Mouse (Mus musculus) frontal cortex, postnatal 25 days (tissue): ENCODE measurements around the gene Kcnk10.

ENCODE experiments used
- DNase-seq, 2 experiments: peaks; one replicate each; pipeline ENCODE4 v3.0.0; 2022; ENCODE audit warnings: low spot score in 2 of 2

Gene Kcnk10

GRCm38 (mm10) chr12:98519866-98520567, 58.1 kb downstream of the Kcnk10 start:
- no peak for DNase-seq

- DNase-seq: no peak
Measured at GRCm38 (mm10) chr12:98505601-98506000, 72.5 kb downstream of the Kcnk10 start.

- DNase-seq: no peak
Measured at GRCm38 (mm10) chr12:98501528-98502280, 76.4 kb downstream of the Kcnk10 start.

GRCm38 (mm10) chr12:98501045-98501444, 77.1 kb downstream of the Kcnk10 start:
- no peak for DNase-seq

GRCm38 (mm10) chr12:98481460-98481859, 96.7 kb downstream of the Kcnk10 start:
- no peak for DNase-seq

- no peak for DNase-seq
Measured at GRCm38 (mm10) chr12:98481048-98481447, 97.1 kb downstream of the Kcnk10 start.

- no peak for DNase-seq
Measured at GRCm38 (mm10) chr12:98477673-98478461, 100.2 kb downstream of the Kcnk10 start.

GRCm38 (mm10) chr12:98471232-98471631, 106.9 kb downstream of the Kcnk10 start:
- DNase-seq: no peak

GRCm38 (mm10) chr12:98470097-98470496, 108.0 kb downstream of the Kcnk10 start:
- no peak for DNase-seq

GRCm38 (mm10) chr12:98467793-98468192, 110.3 kb downstream of the Kcnk10 start:
- DNase-seq: no peak

- no peak for DNase-seq
Measured at GRCm38 (mm10) chr12:98459889-98460288, 118.2 kb downstream of the Kcnk10 start.

GRCm38 (mm10) chr12:98458944-98459343, 119.2 kb downstream of the Kcnk10 start:
- no peak for DNase-seq

- DNase-seq: no peak
Measured at GRCm38 (mm10) chr12:98458516-98458915, 119.6 kb downstream of the Kcnk10 start.

GRCm38 (mm10) chr12:98453161-98453560, 124.9 kb downstream of the Kcnk10 start:
- no peak for DNase-seq

GRCm38 (mm10) chr12:98452646-98453045, 125.5 kb downstream of the Kcnk10 start:
- no peak for DNase-seq

- no peak for DNase-seq
Measured at GRCm38 (mm10) chr12:98445637-98446036, 132.5 kb downstream of the Kcnk10 start.

- DNase-seq: no peak
Measured at GRCm38 (mm10) chr12:98444860-98445259, 133.2 kb downstream of the Kcnk10 start.

- no peak for DNase-seq
Measured at GRCm38 (mm10) chr12:98443754-98444153, 134.4 kb downstream of the Kcnk10 start.

GRCm38 (mm10) chr12:98438080-98438479, 140.0 kb downstream of the Kcnk10 start:
- DNase-seq: no peak

GRCm38 (mm10) chr12:98430683-98431082, 147.4 kb downstream of the Kcnk10 start:
- no peak for DNase-seq

- no peak for DNase-seq
Measured at GRCm38 (mm10) chr12:98421340-98421739, 156.8 kb downstream of the Kcnk10 start.

GRCm38 (mm10) chr12:98419849-98420248, 158.3 kb downstream of the Kcnk10 start:
- DNase-seq: no peak
